16 mouse cellular contexts compared by ENCODE assay signal in genomic region chr5:19906636-19907035, GRCm38 (mm10).
"Had no signal": no experiment of that assay in that cellular context is flagged by ENCODE, and none has a peak within 500 bp of the region (broad histone marks: within the 10 kb centered on the region; RNA-seq: fewer than 3 reads in every experiment).

No protein-coding gene starts in this region.

- ATAC-seq: liver, postnatal 0 days had no signal

- H3K9me3 ChIP-seq: kidney, embryonic 15.5 days; limb, embryonic 12.5 days; liver, embryonic 13.5 days; lung, embryonic 15.5 days; neural tube, embryonic 12.5 days; stomach, embryonic 15.5 days had no signal

- H3K36me3 ChIP-seq: kidney, embryonic 15.5 days; limb, embryonic 12.5 days; liver, embryonic 13.5 days; lung, embryonic 15.5 days; neural tube, embryonic 12.5 days; stomach, embryonic 15.5 days had no signal

- DNase-seq: kidney, adult 18-20 months; kidney, postnatal 14 days; liver; liver, embryonic 13.5 days; liver, postnatal 0 days; lung, postnatal 14 days; right cerebral cortex, postnatal 14 days; thymus, adult 2 months; thymus, postnatal 25 days had no signal

- H3K27ac ChIP-seq: kidney, embryonic 15.5 days; limb, embryonic 12.5 days; liver, embryonic 13.5 days; lung, embryonic 15.5 days; macrophage; neural tube, embryonic 12.5 days; stomach, embryonic 15.5 days had no signal

- H3K4me3 ChIP-seq: kidney, embryonic 15.5 days; liver, embryonic 13.5 days; lung, embryonic 15.5 days; megakaryocyte, embryonic 14.5 days; stomach, embryonic 15.5 days had no signal

- H3K4me2 ChIP-seq: liver, embryonic 13.5 days had no signal

- H3K27me3 ChIP-seq: lung, embryonic 15.5 days; neural tube, embryonic 12.5 days; stomach, embryonic 15.5 days had no signal

- H3K9ac ChIP-seq: kidney, embryonic 15.5 days; liver, embryonic 13.5 days; liver, postnatal 0 days; lung, embryonic 15.5 days; stomach, embryonic 15.5 days had no signal

- H3K4me1 ChIP-seq: liver, embryonic 13.5 days had no signal
